Mouse (Mus musculus): ENCODE data around the gene Gli2. TPM values are rescaled to one million over a fixed set of nuclear protein-coding genes. Genes with fewer than 3 reads are reported as not detected.
A peak's percentile ranks its signal among the peaks of the same experiment; 100 is the strongest.

Gli2 gene
- total RNA-seq, 2 experiments from 2014 or later, result 0.78 to 1.1 TPM

DNA sequence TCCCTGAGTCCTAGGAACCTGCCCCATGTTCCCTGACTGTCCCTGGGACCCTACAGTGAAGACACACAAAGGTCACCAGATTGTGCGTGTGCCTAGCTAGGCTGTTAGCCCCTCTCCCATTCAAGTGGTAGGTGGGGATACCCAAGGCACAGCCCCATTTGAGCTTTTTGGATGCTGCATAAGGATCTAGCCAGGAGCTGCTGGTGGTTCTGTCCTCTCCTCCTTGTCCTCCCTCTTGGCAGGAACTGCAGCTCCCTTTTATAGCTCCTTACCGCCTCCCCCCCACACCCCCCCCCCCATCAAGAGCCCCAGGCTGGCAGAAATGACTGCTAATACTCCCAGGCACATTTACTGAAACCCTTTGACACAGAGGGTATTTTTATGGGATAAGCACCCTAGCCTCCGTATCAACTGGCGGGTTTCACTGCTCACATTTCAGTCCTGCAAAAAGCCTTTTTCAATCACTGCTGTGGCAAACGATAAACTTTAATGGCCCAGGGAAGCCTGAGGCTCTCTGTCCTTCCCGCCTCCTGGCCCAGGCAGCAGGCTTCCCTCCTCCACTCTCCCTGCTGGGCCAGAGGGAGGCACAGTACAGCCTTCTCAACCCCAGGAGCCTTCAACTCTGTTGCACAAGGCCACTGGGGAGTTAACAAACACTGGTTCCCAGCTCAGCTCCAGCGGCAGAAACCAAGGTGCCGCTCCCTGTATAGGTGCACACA is 151.4 kb downstream of the Gli2 start:
- no peak for DNase-seq (ENCODE audit: low spot score)

DNA sequence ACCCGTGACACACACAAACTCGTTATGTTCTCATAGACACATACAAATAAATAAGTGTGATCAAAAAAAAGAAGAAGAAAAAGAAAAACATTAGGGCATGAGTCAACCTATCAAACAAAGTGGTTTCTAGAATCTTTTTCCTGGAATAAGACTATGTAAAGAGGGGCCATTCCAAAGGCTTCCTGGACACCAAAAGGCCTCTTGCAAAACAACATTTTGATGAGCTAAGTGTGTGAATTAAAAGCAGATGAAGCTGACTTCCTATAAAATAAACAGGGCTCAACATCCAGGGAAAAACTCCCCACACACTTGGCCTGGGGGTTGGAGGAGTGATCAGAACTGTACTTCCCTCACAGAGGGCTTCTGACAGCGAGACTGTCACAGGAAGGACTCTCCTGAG is 155.1 kb downstream of the Gli2 start:
- DNase-seq (ENCODE audit: low spot score), result no peak

DNA sequence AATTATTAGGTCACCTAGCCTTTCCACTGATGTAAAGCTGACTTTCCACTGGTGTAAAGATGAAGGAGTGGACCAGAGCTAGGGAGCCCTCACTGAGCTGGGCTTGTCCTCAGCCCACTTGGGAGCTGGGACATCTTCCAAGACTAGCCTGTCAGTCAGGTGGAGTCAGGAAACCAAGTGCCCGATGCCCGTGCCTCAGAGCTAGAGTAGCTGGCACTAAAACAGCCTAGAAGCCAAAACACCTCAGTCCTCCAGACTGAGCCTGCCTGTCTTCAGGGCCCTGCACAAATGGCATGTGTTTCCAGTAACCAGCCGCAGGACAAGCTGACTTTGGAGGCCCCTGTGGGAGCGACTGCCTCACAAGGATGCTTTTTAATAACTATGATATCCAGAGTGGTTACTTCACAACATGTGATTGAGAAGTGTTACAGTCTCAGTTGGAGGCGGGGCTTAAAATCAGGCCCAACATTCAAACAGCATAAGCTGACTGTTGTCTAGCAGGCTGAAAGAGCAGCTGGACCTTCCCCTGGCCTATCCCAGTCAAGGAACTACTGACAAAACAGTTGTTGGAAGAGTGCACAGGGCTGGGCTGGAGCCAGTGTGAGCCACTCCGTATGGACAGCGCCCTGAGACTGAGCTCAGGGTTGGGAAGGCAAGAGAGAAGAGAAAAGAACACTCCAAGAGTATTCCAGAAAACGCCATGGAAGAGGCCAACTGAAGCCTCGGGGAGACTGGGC is 158.2 kb downstream of the Gli2 start:
- peak; percentile 36 for DNase-seq (ENCODE audit: low spot score)

DNA sequence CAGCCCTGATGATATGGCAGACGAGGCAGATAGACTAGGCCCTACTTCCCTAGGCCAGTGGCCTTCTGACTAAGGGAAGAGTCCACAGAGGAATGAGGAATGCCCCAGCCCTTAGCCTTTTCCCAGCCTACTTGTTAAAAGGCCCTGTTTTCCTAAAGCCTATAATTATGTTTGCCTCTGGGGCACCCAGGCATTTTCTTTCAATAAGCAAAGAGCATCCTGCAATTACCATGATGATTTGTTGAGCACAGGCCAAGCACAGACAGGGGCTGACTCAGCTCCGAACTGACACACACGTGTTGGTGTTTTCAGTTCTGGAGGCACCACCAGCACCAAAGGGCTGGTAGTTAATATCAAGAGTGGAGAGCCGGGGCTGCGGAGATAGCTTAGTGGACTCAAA is 162.0 kb downstream of the Gli2 start:
- DNase-seq (ENCODE audit: low spot score), result no peak

DNA sequence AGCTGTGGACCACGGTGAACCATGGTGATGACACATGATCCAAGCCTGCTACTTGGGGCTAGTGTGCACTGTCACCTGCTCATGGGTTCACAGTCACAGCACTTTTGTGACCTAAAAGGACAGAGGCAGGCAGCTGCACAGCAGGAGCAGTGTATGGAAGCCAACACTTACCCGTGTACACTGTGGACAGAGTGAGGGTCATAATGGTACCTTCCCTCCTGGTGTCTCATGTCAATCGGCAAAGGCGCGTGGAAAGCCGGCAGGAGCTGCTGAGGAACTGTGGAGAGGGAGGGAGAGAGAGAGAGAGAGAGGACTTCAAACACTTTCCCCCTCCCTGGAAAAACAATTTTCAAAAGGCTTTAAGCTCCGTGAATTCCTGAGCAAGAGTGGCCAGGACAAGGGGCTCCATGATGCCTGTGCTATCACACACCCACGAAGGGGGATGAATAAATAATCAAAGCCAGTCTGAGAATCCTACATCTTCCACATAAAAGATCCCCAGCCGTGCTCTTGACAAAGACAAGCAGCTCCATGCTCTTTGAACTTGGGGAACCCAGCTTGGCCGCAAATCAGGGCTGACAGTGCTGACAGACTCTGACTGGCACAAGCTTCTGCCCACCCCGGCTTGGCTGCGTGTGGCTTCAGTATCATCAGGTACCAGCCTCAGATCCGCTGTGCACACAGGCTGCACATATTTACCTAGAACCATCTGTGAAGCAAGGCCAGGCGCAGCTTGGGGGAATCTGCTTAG is 163.1 kb downstream of the Gli2 start:
- DNase-seq (ENCODE audit: low spot score), result no peak

DNA sequence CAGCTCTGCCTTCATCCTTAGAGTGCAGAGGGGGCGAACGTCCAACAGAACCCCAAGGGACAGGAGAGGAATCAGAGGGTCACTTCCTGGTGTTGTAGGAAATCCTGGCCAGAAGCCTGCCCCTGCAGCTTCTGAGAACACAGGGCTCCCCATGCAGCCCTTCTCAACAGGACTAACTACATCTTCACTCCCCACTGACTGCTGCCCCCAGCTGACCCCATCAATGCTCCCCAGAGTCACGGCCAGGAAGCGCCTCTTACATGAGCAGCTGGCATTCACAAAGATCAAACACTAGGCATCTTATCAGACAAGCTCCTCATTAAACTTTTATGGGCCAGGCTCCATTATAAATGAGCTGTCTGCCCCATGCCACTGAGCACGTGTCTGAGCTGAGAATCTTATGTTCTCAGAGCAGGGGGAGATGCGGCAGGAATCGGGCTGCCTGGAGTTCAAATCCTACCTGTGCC is 172.6 kb downstream of the Gli2 start:
- no peak for DNase-seq (ENCODE audit: low spot score)

DNA sequence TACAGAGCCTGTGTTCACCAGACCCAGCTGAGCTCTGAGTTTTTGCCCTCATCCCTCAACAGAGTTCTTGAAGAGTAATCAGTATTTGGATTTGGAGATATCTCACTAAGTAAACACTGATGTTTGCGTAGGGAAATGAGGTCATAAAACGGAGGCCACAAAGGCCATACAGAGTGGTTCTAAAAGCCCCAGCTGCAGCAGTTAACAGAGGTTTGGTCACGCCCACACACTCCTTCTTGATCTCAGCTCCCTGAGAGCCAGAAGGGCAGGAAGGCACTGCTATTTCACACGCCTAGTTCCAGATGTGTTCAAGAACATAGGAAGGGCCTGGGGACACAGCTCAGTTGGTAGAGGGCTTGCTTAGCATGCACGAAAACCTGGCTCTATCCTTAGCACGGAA is 175.1 kb downstream of the Gli2 start:
- peak; percentile 7 for DNase-seq (ENCODE audit: low spot score)

DNA sequence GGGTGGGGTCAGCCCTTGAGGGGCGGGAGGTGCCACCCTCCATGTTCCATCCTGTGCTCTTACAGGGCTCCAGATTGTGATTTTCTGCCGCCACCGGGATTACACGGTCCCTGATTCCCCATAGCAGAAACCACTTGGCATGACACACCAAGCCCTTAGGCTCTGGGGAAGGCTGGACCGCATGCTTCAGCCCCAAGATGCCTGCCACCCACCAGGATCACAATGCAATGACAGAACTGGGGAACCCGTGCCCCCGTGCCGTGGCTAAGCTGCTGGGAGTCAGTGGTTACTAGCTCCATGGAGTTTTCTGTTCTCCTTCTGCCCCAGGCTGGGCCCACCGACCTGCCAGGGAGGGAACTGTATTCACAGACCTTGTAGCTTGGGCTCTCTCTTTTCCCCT is 178.2 kb downstream of the Gli2 start:
- no peak for DNase-seq (ENCODE audit: low spot score)

DNA sequence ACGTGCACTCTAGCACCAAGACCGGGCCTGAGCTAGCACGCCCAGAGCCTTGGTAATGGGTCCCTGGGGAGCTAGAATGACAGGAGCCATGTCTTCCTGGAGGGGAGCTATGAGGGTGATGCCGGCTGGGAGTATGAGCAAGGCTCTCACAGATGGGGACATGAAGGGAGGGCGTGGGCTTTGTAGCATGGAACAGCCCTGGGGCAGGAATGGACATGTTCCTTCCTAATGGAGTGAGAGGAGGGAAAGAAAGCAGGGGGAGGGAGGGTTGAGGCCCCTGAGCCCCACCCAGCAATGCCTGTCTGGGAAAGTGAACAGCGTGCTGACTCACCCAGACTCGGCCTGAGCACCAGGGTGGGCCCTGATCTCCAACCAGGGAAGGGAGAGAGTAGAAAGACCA is 179.9 kb downstream of the Gli2 start:
- DNase-seq (ENCODE audit: low spot score), result peak; percentile 12

DNA sequence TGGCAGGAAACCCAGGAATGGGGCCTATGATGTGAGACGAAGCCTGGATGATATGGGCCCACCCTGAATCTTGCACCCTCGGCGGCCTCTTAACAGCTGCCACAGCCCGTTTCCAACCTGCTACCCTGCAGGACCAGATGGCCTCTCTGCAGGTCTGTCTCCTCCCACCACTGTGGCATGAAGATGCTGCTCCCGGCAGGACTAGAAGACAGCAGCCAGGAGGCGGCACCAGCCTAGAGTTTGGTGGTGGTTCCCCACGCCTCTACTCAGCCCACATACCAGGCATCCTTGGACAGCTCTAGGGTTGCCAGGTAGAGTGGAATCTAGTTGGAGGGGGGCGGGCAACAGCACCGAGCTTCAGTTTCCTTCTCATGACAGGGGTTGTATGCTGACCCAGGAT is 188.7 kb downstream of the Gli2 start:
- no peak for DNase-seq (ENCODE audit: low spot score)

DNA sequence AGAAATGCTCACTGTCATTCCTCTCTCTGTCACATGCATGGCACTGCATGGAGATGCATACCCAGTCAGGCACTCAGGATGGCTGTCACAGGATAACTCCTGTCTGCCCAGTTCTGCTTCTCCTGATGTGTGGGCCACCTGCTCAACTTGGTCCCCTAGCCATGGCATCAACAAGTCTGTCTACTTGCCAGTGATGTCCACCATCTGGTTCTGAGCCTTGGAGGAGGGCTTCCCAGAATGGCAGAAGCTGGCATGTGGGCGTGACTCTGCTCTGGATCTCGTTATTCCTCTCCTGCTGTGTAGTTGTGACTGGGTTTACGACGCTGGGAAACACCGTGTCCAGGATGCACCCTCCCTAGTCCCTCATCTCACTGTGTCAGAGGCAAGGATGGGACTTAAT is 189.4 kb downstream of the Gli2 start:
- DNase-seq (ENCODE audit: low spot score), result no peak

DNA sequence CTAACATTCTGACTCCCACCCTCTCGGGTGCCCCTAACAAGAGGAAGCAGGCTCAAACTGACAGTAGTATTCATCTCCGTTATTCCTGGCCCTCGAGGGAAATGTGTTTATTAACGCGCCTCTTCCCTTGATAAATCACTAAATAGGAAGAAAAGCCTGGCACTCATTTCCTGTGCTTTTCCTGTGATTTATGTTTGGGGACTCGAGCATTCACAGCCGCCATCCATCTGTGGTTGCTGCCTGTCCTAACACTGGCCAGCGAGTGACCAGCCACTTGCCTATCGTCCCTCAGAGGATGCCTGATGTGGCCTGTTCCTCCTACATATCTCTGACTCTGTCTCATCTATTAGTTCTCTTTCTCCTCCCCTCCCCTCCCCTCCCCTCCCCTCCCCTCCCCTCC is 195.3 kb downstream of the Gli2 start:
- no peak for DNase-seq (ENCODE audit: low spot score)

DNA sequence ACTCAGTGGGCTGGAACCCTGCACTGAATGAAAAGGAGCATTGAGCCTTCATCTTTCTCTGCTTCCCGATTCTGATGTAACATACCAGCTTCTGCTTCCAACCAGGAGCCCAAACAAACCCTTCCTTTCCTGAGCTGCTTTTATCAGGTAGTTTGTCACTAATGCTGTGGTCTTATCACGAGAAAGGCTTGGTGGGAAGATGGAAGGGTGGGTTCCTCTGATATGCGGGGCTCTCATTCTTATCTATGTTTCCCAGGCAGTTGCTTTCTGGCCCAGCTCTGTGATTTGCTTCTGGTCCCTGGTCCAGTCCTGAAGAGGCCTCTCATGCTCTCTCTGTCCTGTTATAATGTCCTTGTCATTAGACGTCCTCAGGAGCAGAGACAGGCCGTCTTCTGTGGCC is 222.8 kb downstream of the Gli2 start:
- DNase-seq (ENCODE audit: low spot score), result no peak

DNA sequence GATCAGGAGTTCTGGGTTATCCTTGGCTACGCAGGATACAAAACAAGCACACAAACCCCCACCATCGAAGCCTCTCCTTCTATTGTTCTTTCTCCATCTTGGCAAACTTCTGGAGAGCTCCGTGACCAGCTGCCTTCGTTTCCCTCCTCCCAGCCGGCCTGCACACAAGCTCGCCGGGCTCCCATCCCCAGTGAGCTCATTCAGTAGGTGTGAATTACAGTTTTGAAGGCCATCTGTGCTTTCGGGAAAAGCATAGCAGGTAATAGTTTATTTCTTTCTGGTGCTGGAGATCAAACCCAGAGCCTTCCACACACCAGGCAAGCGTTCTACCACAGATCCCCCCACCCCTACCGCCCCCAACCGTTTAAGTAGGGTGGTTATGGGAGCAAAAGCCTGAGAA is 226.8 kb downstream of the Gli2 start:
- DNase-seq (ENCODE audit: low spot score), result no peak

DNA sequence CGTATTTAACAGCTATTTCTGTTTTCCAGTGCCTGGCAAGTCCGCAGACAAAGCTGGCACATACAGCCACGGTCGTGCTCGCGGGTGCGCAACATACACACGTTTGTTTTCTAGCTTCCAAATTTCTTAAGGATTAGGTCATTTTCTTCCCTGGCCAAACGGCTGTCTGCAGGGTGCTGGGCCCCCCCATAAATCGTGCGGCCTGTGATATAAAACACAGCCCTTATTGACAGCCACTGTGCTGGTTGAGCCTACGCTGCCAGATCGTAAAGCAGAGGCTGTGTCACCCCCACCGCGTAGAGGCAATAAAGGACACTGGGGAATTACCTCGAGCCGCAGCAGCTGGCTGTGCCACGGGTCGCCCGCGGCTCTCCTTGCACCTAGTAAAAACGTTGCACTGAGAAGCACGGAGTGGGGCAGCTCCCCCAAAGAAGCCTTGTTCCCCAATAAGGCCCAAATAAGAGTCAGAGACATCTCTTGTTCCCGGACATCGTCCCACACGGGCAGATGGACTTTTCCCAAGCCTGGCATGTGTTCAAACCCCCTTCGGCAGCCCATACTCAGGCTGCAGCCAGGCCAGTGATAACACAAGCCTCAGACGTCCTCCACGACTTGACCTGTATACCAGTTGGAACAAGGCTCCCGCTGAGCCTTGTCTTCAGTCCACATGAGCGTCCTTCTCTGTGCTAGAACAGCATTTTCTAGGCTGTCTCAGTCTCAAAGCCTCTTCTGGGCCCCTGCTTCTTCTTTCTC is 227.8 kb downstream of the Gli2 start:
- no peak for DNase-seq (ENCODE audit: low spot score)

DNA sequence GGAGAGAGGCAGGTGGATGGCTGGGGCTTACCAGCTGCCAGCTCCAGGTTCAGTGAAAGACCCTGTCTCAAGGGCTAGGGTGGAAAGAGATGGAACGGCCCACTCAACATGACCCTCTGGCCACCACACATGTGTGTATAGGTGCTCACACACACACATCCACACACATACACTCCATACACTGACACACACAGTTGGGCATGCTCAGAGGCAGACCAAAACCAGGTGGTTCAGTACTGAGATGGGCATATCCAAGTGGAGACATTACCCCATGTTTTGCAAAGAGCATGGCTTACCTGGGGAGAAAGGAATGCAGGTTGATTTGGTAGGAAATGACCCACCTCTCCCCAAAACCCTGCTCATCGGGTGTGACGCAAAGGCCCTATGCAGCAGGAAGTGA is 228.4 kb downstream of the Gli2 start:
- no peak for DNase-seq (ENCODE audit: low spot score)

DNA sequence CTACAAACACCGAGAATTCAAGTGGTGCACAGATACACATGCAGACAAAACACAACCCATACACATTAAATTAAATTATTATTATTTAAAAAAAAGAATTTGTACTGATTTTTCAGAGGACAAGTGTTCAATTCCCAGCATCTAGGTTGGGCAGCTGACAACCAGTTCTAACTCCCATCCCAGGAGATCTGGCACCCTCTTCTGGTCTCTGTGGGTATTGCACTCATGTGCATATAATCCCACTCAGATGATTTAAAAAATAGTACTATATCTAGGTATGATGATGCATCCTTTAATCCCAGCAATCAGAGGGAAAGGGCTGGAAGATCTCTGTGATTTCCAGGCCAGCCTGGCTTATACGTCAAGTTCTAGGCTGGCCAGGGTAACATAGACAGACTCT is 231.2 kb downstream of the Gli2 start:
- DNase-seq (ENCODE audit: low spot score), result no peak

DNA sequence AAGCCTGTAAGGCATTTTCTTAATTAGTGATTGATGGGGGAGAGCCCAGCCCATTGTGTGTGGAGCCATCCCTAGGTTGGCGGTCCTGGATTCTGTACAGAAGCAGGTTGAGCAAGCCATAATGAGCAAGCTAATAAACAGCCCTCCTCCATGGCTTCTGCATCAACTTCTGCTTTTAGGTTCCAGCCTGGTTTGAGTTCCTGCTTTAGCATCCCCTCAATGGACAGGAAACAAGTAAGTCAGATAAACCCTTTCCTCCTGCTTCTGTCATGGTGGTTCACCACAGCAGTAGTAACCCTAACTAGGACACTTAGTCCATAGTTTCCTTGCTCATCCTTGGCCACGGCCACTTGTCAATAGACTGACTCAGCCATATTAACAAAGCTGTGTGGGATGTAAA is 238.4 kb downstream of the Gli2 start:
- no peak for DNase-seq (ENCODE audit: low spot score)

DNA sequence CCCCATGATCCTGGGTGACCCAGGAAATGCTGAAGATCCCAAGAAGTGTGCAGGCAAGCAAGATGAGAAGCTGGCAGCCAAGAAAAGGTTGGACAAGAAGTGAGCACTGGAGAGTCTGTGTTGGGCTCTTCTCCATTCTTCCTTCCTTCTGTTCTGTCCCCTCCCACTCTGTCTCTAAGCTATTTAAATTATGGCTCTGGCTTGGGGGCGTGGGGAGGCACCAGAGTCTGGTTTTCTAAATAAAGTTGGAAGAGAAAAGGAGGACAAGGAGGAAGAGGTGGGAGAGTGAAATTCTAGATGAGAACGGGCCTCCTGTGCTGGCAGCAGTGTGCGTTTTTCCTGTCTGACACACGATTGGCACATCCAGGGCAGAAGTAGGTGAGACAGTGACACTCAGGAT is 243.1 kb downstream of the Gli2 start:
- no peak for DNase-seq (ENCODE audit: low spot score)

DNA sequence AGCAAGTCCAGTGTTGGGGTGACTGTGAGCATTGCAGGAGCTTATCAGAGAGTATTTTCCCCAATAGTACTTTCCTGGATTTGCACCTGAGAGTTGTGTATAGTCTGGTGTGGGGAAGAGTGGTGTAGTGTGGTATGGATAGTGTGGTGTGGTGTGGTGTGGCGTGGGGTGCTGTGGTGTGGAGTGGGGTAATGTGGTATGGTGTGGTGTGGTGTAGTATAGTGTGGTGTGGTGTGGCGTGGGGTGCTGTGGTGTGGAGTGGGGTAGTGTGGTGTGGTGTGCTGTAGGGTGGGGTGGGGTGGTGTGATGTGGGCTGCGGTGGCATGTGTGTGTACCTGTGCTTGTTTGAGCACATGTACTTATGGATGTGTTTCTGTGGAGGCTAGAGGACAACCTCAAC is 246.7 kb downstream of the Gli2 start:
- DNase-seq (ENCODE audit: low spot score), result no peak

DNA sequence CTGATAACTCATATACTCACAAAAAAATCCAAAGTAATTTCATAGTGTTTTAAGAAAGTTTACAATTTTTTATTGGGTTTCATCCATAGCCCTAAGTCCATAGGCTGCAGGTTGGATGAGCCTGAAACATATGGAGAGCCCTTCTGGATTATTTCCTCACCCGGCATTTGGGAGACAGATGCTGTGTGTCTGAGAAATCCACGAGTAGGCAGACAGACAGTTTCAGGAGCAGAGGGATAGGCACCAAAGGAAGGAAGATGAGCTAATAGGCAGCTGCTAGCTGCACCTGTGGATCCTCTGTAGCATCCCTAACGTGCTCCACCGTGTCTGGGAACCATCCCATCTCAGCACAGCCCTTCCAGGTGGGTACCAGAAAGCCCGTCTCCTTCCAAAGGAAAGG is 251.3 kb downstream of the Gli2 start:
- DNase-seq (ENCODE audit: low spot score), result no peak

Data from gastrocnemius, adult 18-20 months (tissue).